Mouse (Mus musculus) activated CD4-positive, CD25-positive, alpha-beta regulatory T cell, adult 4 months (primary cell): ENCODE results near the gene Slc7a15. TPM values are rescaled to one million over a fixed set of nuclear protein-coding genes. Genes with fewer than 3 reads are reported as not detected.

Source experiments
- polyA plus RNA-seq, 2 experiments: library from polyadenylated mRNA; unstranded; fragments of 100-300 nt; shearing (Covaris generic); gene quantifications; one replicate each; pipeline ENCODE4 v1.2.1; 2017

The Slc7a15 gene
- polyA plus RNA-seq, 2 experiments from 2014 or later = not detected

Other genes with a start within 250 kb of the Slc7a15 start
- gene Rhob, start 99.1 kb downstream of the Slc7a15 start, polyA plus RNA-seq = under 1 TPM; 0.59 to 0.83 TPM
- gene Pum2, start 75.1 kb upstream of the Slc7a15 start, polyA plus RNA-seq = 10 to 100 TPM; 55.7 to 63.1 TPM
- gene Sdc1, start 172.3 kb upstream of the Slc7a15 start, polyA plus RNA-seq = under 1 TPM in 1 of 2 experiments, not detected in 1; 0.32 TPM